Mouse (Mus musculus) adrenal gland (tissue): ENCODE measurements at regions not wholly inside any gene's neighbourhood (a gene's known extent, or its start where the extent isn't known, plus 50 kb on each side); places are given as distances from the start of the nearest gene placed in this dataset.

Experiments used
- intact Hi-C: fragments of 180-260 bp; cut with DNase I; formaldehyde crosslinking; loops from one replicate; pipeline ENCODE4 v1.15.1; 2025

- intact Hi-C loops, result loop anchor here (5.0 to 10.0 kb wide), 2 partner anchors 1048 to 1921 kb away; partner anchors contain the start of gene Nr2f2
Observed at GRCm38 (mm10) chr7:71413121-71413520, 61.8 kb upstream of the Gm10295 start.

GRCm38 (mm10) chr7:71412079-71412478 is 60.8 kb upstream of the Gm10295 start:
- intact Hi-C loops, result loop anchor here (5.0 to 10.0 kb wide), 2 partner anchors 1047 to 1920 kb away; partner anchors contain the start of gene Nr2f2

GRCm38 (mm10) chr7:71411293-71412011 is 60.2 kb upstream of the Gm10295 start:
- intact Hi-C loops, result loop anchor here (5.0 to 10.0 kb wide), 2 partner anchors 1047 to 1919 kb away; partner anchors contain the start of gene Nr2f2

GRCm38 (mm10) chr7:71409903-71410302 is 58.6 kb upstream of the Gm10295 start:
- intact Hi-C loops, result loop anchor here (5.0 to 10.0 kb wide), 2 partner anchors 1045 to 1918 kb away; partner anchors contain the start of gene Nr2f2

- intact Hi-C loops, result no loop called here
Observed at GRCm38 (mm10) chr7:71409061-71409460, 57.8 kb upstream of the Gm10295 start.

GRCm38 (mm10) chr7:71406283-71406682 is 55.0 kb upstream of the Gm10295 start:
- intact Hi-C loops, result no loop called here
